In the genomic region with DNA sequence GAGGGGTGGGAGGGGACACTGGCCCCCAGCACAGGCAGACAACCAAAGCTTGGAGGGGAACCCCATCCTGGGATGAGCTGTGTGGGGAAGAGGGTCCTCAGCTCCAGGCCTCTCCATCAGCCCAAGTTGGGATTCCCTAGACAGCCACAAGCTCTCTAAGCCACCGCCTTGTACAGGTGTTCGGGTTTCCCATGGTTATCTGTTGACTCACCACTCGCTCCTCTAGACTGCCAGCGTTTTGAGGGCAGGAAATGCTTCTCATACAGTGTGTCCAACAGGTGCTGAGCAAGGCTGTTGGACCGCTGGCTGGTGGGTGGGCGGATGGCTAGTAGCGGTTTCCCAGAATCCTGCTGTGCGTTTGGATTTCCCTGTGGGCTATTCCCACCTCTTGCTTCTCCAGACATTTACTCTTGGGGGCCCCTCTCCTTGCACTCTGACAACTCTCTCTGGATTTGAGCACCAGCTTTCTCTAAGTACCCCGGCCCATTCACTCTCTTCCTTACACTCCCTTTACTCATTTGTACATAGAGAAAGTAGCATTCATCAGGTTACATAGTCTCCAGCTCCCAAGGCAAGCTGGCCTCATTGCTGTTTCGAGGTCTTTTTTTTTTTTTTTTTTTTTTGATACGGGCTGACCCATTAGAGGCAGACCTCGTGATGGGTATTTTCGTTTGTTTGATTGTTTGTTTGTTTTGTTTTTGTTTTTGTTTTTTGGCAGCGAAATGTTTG, we compare ENCODE assay signal across 9 mouse cellular contexts. TPM values are rescaled to one million over a fixed set of nuclear protein-coding genes. Genes with fewer than 3 reads are reported as not detected.
A peak's percentile ranks its signal among the peaks of the same experiment; 100 is the strongest.
DNase-seq lines count a peak whose midpoint lies in the region; ATAC-seq and TF ChIP-seq lines count a peak whose summit lies in the region.
"Had no signal": no experiment of that assay in that cellular context is flagged by ENCODE, and none has a peak within 500 bp of the region (broad histone marks: within the 10 kb centered on the region; RNA-seq: fewer than 3 reads in every experiment).

No protein-coding gene starts in this region.

- H3K79me2 ChIP-seq in myocyte (ENCODE audit: control insufficient read depth, insufficient read depth), result no peaks in the 10 kb centered on the region

- peak overlapping the region; percentile 19; the same call in 1 of the 2 replicates for H3K9ac ChIP-seq in kidney, embryonic 16.5 days (replicated peaks; ENCODE audit: low read length)
- no peak overlapping the region for H3K9ac ChIP-seq in embryonic facial prominence, embryonic 12.5 days
- H3K9ac ChIP-seq in hindbrain, embryonic 15.5 days, result no peak overlapping the region

- no peaks in the 10 kb centered on the region for H3K9me3 ChIP-seq in kidney, embryonic 16.5 days (ENCODE audit: low read length)
- no peaks in the 10 kb centered on the region for H3K9me3 ChIP-seq in embryonic facial prominence, embryonic 12.5 days
- no peaks in the 10 kb centered on the region for H3K9me3 ChIP-seq in hindbrain, embryonic 15.5 days

- peak overlapping the region; percentile 37 for H3K4me3 ChIP-seq in kidney, embryonic 16.5 days (ENCODE audit: low read length)
- H3K4me3 ChIP-seq in embryonic facial prominence, embryonic 12.5 days, result peak overlapping the region; percentile 19
- peak overlapping the region; percentile 32 for H3K4me3 ChIP-seq in hindbrain, embryonic 15.5 days
- peak overlapping the region; percentile 18 for H3K4me3 ChIP-seq in myocyte

- no peaks in the 10 kb centered on the region for H3K36me3 ChIP-seq in kidney, embryonic 16.5 days (ENCODE audit: insufficient read depth, low read length)
- no peaks in the 10 kb centered on the region for H3K36me3 ChIP-seq in embryonic facial prominence, embryonic 12.5 days
- H3K36me3 ChIP-seq in hindbrain, embryonic 15.5 days, result no peaks in the 10 kb centered on the region
- H3K36me3 ChIP-seq in myocyte (ENCODE audit: control insufficient read depth, insufficient read depth), result no peaks in the 10 kb centered on the region

- no peak overlapping the region for H3K27ac ChIP-seq in kidney, embryonic 16.5 days (ENCODE audit: low read length)
- no peak overlapping the region for H3K27ac ChIP-seq in embryonic facial prominence, embryonic 12.5 days
- H3K27ac ChIP-seq in hindbrain, embryonic 15.5 days (replicated peaks), result no peak overlapping the region

- no peak overlapping the region for H3ac ChIP-seq in myocyte (ENCODE audit: control insufficient read depth, insufficient read length)

- ATAC-seq in kidney, embryonic 16.5 days (ENCODE audit: low FRiP score, low TSS enrichment), result no peak
- no peak for ATAC-seq in embryonic facial prominence, embryonic 12.5 days (ENCODE audit: insufficient number of reproducible peaks, insufficient read depth, low FRiP score, low TSS enrichment)
- 0 out of 2 replicates have a peak, but pooled peaks have one; percentile 2 for ATAC-seq in hindbrain, embryonic 15.5 days (ENCODE audit: low FRiP score, low read depth)

- H3K4me2 ChIP-seq in kidney, embryonic 16.5 days (replicated peaks; ENCODE audit: low read depth, low read length), result peak overlapping the region; percentile 54
- peak overlapping the region; percentile 81 for H3K4me2 ChIP-seq in embryonic facial prominence, embryonic 12.5 days (replicated peaks)
- H3K4me2 ChIP-seq in hindbrain, embryonic 15.5 days, result peak overlapping the region; percentile 84
- H3K4me2 ChIP-seq in myocyte (ENCODE audit: low read depth), result peak overlapping the region; percentile 99

- peaks cover 33% of the 10 kb centered on the region for H3K4me1 ChIP-seq in kidney, embryonic 16.5 days (ENCODE audit: insufficient read depth, low read length)
- H3K4me1 ChIP-seq in embryonic facial prominence, embryonic 12.5 days, result peaks cover 28% of the 10 kb centered on the region
- peaks cover 30% of the 10 kb centered on the region for H3K4me1 ChIP-seq in hindbrain, embryonic 15.5 days (replicated peaks)

- peaks cover 58% of the 10 kb centered on the region for H3K27me3 ChIP-seq in kidney, embryonic 16.5 days (ENCODE audit: insufficient read depth, low read length)
- H3K27me3 ChIP-seq in embryonic facial prominence, embryonic 12.5 days, result peaks cover 58% of the 10 kb centered on the region
- peaks cover 39% of the 10 kb centered on the region for H3K27me3 ChIP-seq in hindbrain, embryonic 15.5 days
- H3K27me3 ChIP-seq in myocyte (ENCODE audit: control insufficient read depth, insufficient read depth, insufficient read length), result peaks cover 36% of the 10 kb centered on the region

- 14% methylated on average over 14 of the region's 14 CpGs for WGBS in kidney, embryonic 16.5 days
- 13% methylated on average over 14 of the region's 14 CpGs for WGBS in embryonic facial prominence, embryonic 12.5 days
- 15% methylated on average over 14 of the region's 14 CpGs for WGBS in hindbrain, embryonic 15.5 days

- intact Hi-C loops in left cerebral cortex, postnatal 10 days (cut with DNase I), result loop anchor here (2.0 to 5.0 kb wide), 2 partner anchors 57 to 118 kb away; no protein-coding TSS in a partner anchor

- TF ChIP-seq POLR2A in myocyte (IDR thresholded peaks at IDR 0.05; ENCODE audit: insufficient read length, low read depth), result no peak

- DNase-seq in kidney, postnatal 36 days, result no peak
- no peak for DNase-seq in natural killer cell, adult 2 months (ENCODE audit: low spot score in 2 of 2)
- no peak for DNase-seq in left cerebral cortex, postnatal 10 days (ENCODE audit: extremely low spot score in 1 of 2, low spot score in 2 of 2)
- DNase-seq in frontal cortex, postnatal 10 days (ENCODE audit: low spot score in 2 of 2), result no peak

TF ChIP-seq in myocyte, 11 proteins besides CTCF, POLR2A, EP300 and RAD21:
- no peak for TF ChIP-seq TCF3 (IDR thresholded peaks at IDR 0.05; ENCODE audit: insufficient read length, low read depth)
- no peak for TF ChIP-seq MAX (IDR thresholded peaks at IDR 0.05; ENCODE audit: low read depth)
- no peak for TF ChIP-seq TCF12 (IDR thresholded peaks at IDR 0.05; ENCODE audit: insufficient read depth, poor library complexity, severe bottlenecking)
- no peak for TF ChIP-seq REST (IDR thresholded peaks at IDR 0.05; ENCODE audit: insufficient read depth, insufficient read length)
- TF ChIP-seq E2F4 (IDR thresholded peaks at IDR 0.05; ENCODE audit: insufficient read depth), result no peak
- no peak for TF ChIP-seq USF1 (IDR thresholded peaks at IDR 0.05; ENCODE audit: low read depth)
- TF ChIP-seq MYOG (IDR thresholded peaks at IDR 0.05; ENCODE audit: control insufficient read depth in 1 of 3, insufficient read depth in 1 of 3, insufficient read length in 2 of 3, low read depth in 2 of 3), result peak in 2 of 3 experiments; percentile 35 to 81
- no peak for TF ChIP-seq POLR2AphosphoS2 (IDR thresholded peaks at IDR 0.05; ENCODE audit: insufficient read length, low read depth)
- no peak for TF ChIP-seq SRF (IDR thresholded peaks at IDR 0.05; ENCODE audit: control insufficient read depth, insufficient read length, low read depth)
- no peak for TF ChIP-seq CEBPB (IDR thresholded peaks at IDR 0.05; ENCODE audit: insufficient read depth, poor library complexity, severe bottlenecking)
- peak in 2 of 3 experiments; percentile 74 to 85 for TF ChIP-seq MYOD1 (IDR thresholded peaks at IDR 0.05; ENCODE audit: control insufficient read depth in 1 of 3, insufficient read length in 2 of 3, low read depth in 2 of 3)

RNA-seq across cellular contexts. Expression of a gene that starts 3.0 kb away (rescaled TPM):
- polyA plus RNA-seq in kidney, embryonic 16.5 days (2015; fragmentation: Nextera tagmentation; extraction: Ambion mirVana), result 1.0 and 1.5 TPM in 2 replicates
- 5.2 and 5.4 TPM in 2 replicates for polyA plus RNA-seq in embryonic facial prominence, embryonic 12.5 days (2016; fragmentation: Nextera tagmentation; extraction: Ambion mirVana)
- polyA plus RNA-seq in hindbrain, embryonic 15.5 days (2015; fragmentation: Nextera tagmentation; extraction: Ambion mirVana), result 5.0 and 6.2 TPM in 2 replicates
- 0.13 TPM for polyA plus RNA-seq in myocyte (2012; fragmentation: generic; extraction: Trizol)
- total RNA-seq in left cerebral cortex, postnatal 10 days (2021), result 10 to 100 TPM; 82.1 to 83.8 TPM
- total RNA-seq: neutrophil, adult 5-6 weeks had no signal

RNA-seq across cellular contexts. Expression of a gene that starts 46.9 kb away (rescaled TPM):
- polyA plus RNA-seq in kidney, embryonic 16.5 days (2015; fragmentation: Nextera tagmentation; extraction: Ambion mirVana), result 57.4 and 58.0 TPM in 2 replicates
- 30.4 and 35.9 TPM in 2 replicates for polyA plus RNA-seq in embryonic facial prominence, embryonic 12.5 days (2016; fragmentation: Nextera tagmentation; extraction: Ambion mirVana)
- polyA plus RNA-seq in hindbrain, embryonic 15.5 days (2015; fragmentation: Nextera tagmentation; extraction: Ambion mirVana), result 5.2 and 5.3 TPM in 2 replicates
- polyA plus RNA-seq in myocyte (2012; fragmentation: generic; extraction: Trizol), result 4.5 TPM
- total RNA-seq in left cerebral cortex, postnatal 10 days (2021), result 1 to 10 TPM; 1.8 to 2.0 TPM

RNA-seq across cellular contexts. Expression of a gene that starts 50.8 kb away (rescaled TPM):
- polyA plus RNA-seq in kidney, embryonic 16.5 days (2015; fragmentation: Nextera tagmentation; extraction: Ambion mirVana), result 15.6 and 17.8 TPM in 2 replicates
- 19.0 and 19.6 TPM in 2 replicates for polyA plus RNA-seq in embryonic facial prominence, embryonic 12.5 days (2016; fragmentation: Nextera tagmentation; extraction: Ambion mirVana)
- 2.3 and 2.4 TPM in 2 replicates for polyA plus RNA-seq in hindbrain, embryonic 15.5 days (2015; fragmentation: Nextera tagmentation; extraction: Ambion mirVana)
- 2.0 TPM for polyA plus RNA-seq in myocyte (2012; fragmentation: generic; extraction: Trizol)
- total RNA-seq in left cerebral cortex, postnatal 10 days (2021), result under 1 TPM; 0.34 to 0.43 TPM
